Mouse (Mus musculus) left cerebral cortex, adult 2 months (tissue): ENCODE results near the gene Txndc12. TPM values are rescaled to one million over a fixed set of nuclear protein-coding genes. Genes with fewer than 3 reads are reported as not detected.

Experiments
- DNase-seq, 2 experiments: peaks; one replicate each; pipeline ENCODE4 v3.0.0; 2021 to 2022; ENCODE audit warnings: low spot score in 2 of 2, mixed read lengths in 1 of 2; ENCODE audit errors: extremely low spot score in 1 of 2
- H3K27ac ChIP-seq: fragments of 200-600 bp; 2 replicates; pipeline ENCODE4 v1.8.1; 2022
- H3K4me3 ChIP-seq: fragments of 200-600 bp; 2 replicates; pipeline ENCODE4 v1.8.1; 2022
- CTCF ChIP-seq: fragments of 200-600 bp; IDR thresholded peaks from 2 replicates; pipeline ENCODE4 v1.8.1; 2022; ENCODE audit warnings: antibody characterized with exemption, mild to moderate bottlenecking, moderate library complexity
- intact Hi-C: fragments of 180-260 bp; cut with DNase I; formaldehyde crosslinking; loops from one replicate; pipeline ENCODE4 v1.15.1; 2025
- long read RNA-seq, 2 experiments: library from polyadenylated mRNA; stranded (forward); transcript quantifications; one replicate each; pipeline ENCODE4 v2.0.0; 2021; ENCODE audit warnings: borderline mapping rate in 2 of 2
- total RNA-seq, 2 experiments: library from RNA; stranded (reverse); gene quantifications; 2 replicates each; pipeline ENCODE4 v1.2.3; 2021

Txndc12 gene
- total RNA-seq, result 10 to 100 TPM; 35.4 to 40.2 TPM
- long read RNA-seq, experiment 1, transcript Txndc12-201 (7 exons, 1,359 nt), result major isoform, 14 of 20 reads
- long read RNA-seq, experiment 1, partial matches to known transcripts, result 2 of 20 reads
- long read RNA-seq, experiment 1, other reads (novel, unspliced or antisense), result 4 of 20 reads
- long read RNA-seq, experiment 2, transcript Txndc12-201 (7 exons, 1,359 nt), result major isoform, 8 of 13 reads
- long read RNA-seq, experiment 2, partial matches to known transcripts, result 1 of 13 reads
- long read RNA-seq, experiment 2, other reads (novel, unspliced or antisense), result 4 of 13 reads

GRCm38 (mm10) chr4:108834115-108834970, at the start of gene Txndc12:
Gene Txndc12, plus strand, starts transcription at chr4:108834601.
- intact Hi-C loops, result loop anchor here (1.0 to 5.0 kb wide), 2 partner anchors 13 to 257 kb away; partner anchors contain the start of genes Kti12, Orc1 and Prpf38a
- peak within 1 kb of the TSS; percentile 69 for H3K4me3 ChIP-seq
- peak within 1 kb of the TSS; percentile 98 for H3K27ac ChIP-seq
- TF ChIP-seq CTCF, result no peak; the same call in 1 of the 2 replicates
- DNase-seq, result peak; percentile 66 to 78

DNA sequence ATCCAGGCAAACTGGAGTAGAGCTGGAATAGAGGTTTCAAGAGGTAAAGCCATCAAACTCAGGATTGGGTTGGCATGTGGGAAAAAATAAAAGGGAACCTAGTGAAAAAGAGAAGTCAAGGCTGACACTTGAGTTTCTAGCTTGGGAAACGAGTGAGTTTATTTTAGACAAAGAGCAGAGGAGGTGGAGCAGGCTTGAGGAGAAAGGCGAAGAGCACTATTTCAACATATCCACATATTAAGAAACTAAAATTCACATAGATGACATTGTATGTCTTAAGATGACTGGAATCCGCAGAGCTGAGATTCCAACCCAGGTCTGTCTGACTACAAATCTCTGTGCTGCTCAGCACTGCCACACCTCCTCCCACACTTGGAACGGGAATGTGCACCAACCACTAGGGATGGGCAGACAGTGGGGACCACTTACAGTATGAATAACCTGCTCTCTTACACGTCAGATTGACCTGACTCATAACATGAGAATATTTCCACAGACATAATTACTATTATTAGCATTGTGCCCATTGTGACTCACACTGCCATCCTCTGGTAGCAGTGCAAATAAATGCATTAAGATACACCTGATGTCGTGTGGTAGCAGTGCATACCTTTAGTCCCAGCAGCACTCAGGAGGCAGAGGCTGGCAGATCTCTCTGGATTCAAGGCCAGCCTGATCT, 45.0 kb upstream of the Txndc12 start:
- intact Hi-C loops, result no loop called here
- no peak overlapping the region for H3K27ac ChIP-seq
- no peak for DNase-seq
- no peak overlapping the region for H3K4me3 ChIP-seq
- no peak; the same call in none of the 2 replicates for TF ChIP-seq CTCF

DNA sequence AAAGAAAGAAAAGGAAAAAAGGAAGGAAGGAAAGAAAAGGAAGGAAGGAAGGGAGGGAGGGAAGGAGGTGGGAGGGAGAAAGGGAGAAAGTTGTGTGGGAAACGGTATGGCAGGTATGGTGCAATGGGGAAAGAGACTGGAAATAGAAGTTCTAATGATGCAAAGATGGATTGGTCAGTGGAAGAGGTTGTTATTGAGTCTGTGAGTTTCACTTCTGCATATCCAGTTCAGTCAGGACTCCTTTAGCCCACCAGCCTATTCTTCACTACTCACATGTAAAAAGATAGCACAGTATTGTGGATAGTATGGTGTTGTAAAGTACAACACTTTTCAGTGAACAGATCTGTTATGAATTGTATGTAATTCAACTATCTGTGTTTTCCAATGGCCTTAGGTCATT, 43.9 kb upstream of the Txndc12 start:
- Histone ChIP-seq H3K27ac (no peak overlapping the region), H3K4me3 (no peak overlapping the region)
- no peak for TF ChIP-seq CTCF
- no peak for DNase-seq
- intact Hi-C loops, result no loop called here

- no peak for DNase-seq
- no peak overlapping the region for H3K4me3 ChIP-seq
- no peak overlapping the region for H3K27ac ChIP-seq
- TF ChIP-seq CTCF, result no peak
- intact Hi-C loops, result no loop called here
Observed at GRCm38 (mm10) chr4:108793941-108794340, 40.5 kb upstream of the Txndc12 start.

- H3K27ac ChIP-seq, result no peak overlapping the region
- no peak for DNase-seq
- intact Hi-C loops, result loop anchor here (5.0 kb wide), 1 partner anchor 181 kb away; no protein-coding TSS in a partner anchor
- no peak for TF ChIP-seq CTCF
- H3K4me3 ChIP-seq, result no peak overlapping the region
Observed at GRCm38 (mm10) chr4:108796701-108797100, 37.7 kb upstream of the Txndc12 start.

GRCm38 (mm10) chr4:108798083-108798830, 36.1 kb upstream of the Txndc12 start:
- intact Hi-C loops, result loop anchor here (5.0 kb wide), 1 partner anchor 179 kb away; no protein-coding TSS in a partner anchor
- peak; percentile 62 to 69 for DNase-seq
- peak; percentile 79 for TF ChIP-seq CTCF

GRCm38 (mm10) chr4:108803535-108803934, 30.9 kb upstream of the Txndc12 start:
- DNase-seq, result no peak
- H3K4me3 ChIP-seq, result no peak overlapping the region
- no peak for TF ChIP-seq CTCF
- intact Hi-C loops, result no loop called here
- no peak overlapping the region for H3K27ac ChIP-seq

More at GRCm38 (mm10) chr4:108798083-108798830, 36.1 kb upstream of the Txndc12 start:
- Histone ChIP-seq H3K4me3 (no peak overlapping the region), H3K27ac (no peak overlapping the region)

DNA sequence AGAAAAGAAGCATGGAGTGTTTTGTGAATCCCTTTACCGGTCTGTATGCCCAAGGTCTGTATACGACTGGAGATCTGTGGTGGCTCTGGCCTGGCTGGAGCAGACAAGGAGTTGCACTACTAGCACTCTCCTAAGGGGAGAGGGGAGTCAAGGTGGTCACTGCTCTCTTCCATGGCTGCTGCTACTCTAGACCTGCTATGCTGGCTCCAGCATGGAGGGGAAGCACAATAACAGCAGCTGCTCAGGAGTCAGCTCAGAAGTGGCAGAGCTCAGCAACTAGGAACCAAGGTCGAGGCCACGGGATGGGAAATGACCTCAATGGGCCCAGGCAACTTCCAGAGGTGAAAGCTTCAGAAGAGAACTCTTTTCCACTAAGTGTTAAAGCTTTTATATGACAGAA, 23.3 kb upstream of the Txndc12 start:
- no peak for DNase-seq
- intact Hi-C loops, result no loop called here
- no peak for TF ChIP-seq CTCF
- no peak overlapping the region for H3K4me3 ChIP-seq
- H3K27ac ChIP-seq, result no peak overlapping the region

DNA sequence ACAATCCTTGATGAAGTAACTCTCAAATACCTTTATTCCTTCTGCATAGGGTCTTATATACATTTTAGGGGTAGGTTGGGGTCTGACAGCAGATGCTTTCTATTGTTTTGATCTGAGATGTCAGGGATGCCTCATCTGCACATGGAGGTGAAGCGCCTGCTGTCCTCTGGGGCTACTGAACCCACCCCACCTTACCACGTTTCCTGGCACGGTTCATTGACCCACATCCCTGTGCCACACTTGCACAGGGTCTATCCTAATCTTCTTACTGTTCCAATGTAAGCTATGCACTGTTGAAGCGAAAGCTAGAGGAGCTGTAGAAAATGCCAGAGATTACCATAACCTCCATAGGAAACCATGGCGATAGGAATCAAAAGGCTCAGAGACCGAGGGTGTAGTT, 22.9 kb upstream of the Txndc12 start:
- no peak for DNase-seq
- no peak for TF ChIP-seq CTCF
- intact Hi-C loops, result no loop called here
- no peak overlapping the region for H3K4me3 ChIP-seq
- no peak overlapping the region for H3K27ac ChIP-seq

GRCm38 (mm10) chr4:108825677-108826076, 8.7 kb upstream of the Txndc12 start:
- no peak for TF ChIP-seq CTCF
- no peak for DNase-seq
- no peak overlapping the region for H3K4me3 ChIP-seq
- intact Hi-C loops, result no loop called here
- H3K27ac ChIP-seq, result no peak overlapping the region

DNA sequence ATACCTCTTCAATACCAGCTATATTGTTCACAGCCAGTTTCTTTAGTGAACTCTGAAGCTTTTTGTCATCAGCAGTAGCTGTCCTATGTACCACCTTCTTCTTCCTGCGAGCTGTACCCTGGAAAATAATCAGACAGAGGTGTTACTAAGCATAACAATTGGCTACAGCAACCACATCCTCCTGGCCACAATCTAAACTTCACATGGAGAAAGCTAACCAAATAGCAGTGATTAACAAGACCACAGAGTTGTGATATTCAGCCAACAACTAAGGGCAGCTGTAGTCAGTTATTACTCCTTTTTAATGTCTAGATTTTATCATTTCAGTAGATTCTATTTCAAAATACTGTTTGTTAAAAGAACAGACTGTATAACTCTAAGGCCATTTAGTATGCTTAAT, 8.3 kb upstream of the Txndc12 start:
- DNase-seq, result no peak
- no peak for TF ChIP-seq CTCF
- no peak overlapping the region for H3K4me3 ChIP-seq
- intact Hi-C loops, result no loop called here
- no peak overlapping the region for H3K27ac ChIP-seq
